In the genomic region with DNA sequence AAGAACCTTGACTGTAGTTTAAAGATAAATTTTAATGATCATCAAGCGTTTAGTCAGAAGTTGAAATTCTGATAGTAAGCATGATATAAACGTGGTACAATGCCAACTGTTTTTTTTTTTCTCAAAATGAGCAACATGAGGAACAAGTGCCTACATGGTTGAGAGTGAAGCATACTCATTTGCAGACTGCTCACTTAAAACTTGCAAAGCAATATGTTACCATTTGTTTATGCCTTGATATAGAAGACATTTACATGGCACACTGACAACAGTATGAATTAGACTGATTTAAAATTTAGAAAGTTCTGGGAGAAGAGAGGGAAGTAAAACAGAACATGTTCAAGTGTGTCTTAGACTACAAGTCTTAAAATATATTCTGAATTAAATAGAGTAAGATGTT, we compare ENCODE assay signal across 26 mouse cellular contexts.
DNase-seq lines count a peak whose midpoint lies in the region; ATAC-seq and TF ChIP-seq lines count a peak whose summit lies in the region.
"Had no signal": no experiment of that assay in that cellular context is flagged by ENCODE, and none has a peak within 500 bp of the region (broad histone marks: within the 10 kb centered on the region; RNA-seq: fewer than 3 reads in every experiment).

No protein-coding gene starts in this region.

- no peak for TF ChIP-seq CTCF in forebrain, postnatal 0 days (IDR thresholded peaks at IDR 0.05; ENCODE audit: low read depth)

- H3K4me2 ChIP-seq in forebrain, postnatal 0 days (ENCODE audit: low read depth) = no peak overlapping the region
- no peak overlapping the region for H3K4me2 ChIP-seq in forebrain, embryonic 15.5 days (replicated peaks)
- H3K4me2 ChIP-seq: heart, embryonic 12.5 days; heart, embryonic 15.5 days; hindbrain, embryonic 13.5 days had no signal

- no peak overlapping the region for H3K4me3 ChIP-seq in forebrain, postnatal 0 days (ENCODE audit: low read depth, low read length)
- no peak overlapping the region for H3K4me3 ChIP-seq in forebrain, embryonic 15.5 days
- H3K4me3 ChIP-seq: forebrain, embryonic 10.5 days; heart, embryonic 12.5 days; heart, embryonic 15.5 days; hindbrain, embryonic 10.5 days; hindbrain, embryonic 13.5 days had no signal

- no peaks in the 10 kb centered on the region for H3K36me3 ChIP-seq in forebrain, postnatal 0 days (ENCODE audit: insufficient read depth)
- no peaks in the 10 kb centered on the region for H3K36me3 ChIP-seq in forebrain, embryonic 15.5 days
- H3K36me3 ChIP-seq: forebrain, embryonic 10.5 days; heart, embryonic 12.5 days; heart, embryonic 15.5 days; hindbrain, embryonic 10.5 days; hindbrain, embryonic 13.5 days had no signal

- WGBS in forebrain, postnatal 0 days = 58% methylated on average over 2 of the region's 2 CpGs
- WGBS in forebrain, embryonic 15.5 days = 62% methylated on average over 2 of the region's 2 CpGs

- H3K27ac ChIP-seq in forebrain, postnatal 0 days (ENCODE audit: low read depth, low read length) = no peak overlapping the region
- no peak overlapping the region for H3K27ac ChIP-seq in forebrain, embryonic 15.5 days (replicated peaks)
- H3K27ac ChIP-seq: forebrain, embryonic 10.5 days; heart, embryonic 15.5 days; hindbrain, embryonic 10.5 days; hindbrain, embryonic 13.5 days had no signal

- no peaks in the 10 kb centered on the region for H3K4me1 ChIP-seq in forebrain, postnatal 0 days (ENCODE audit: insufficient read depth)
- no peaks in the 10 kb centered on the region for H3K4me1 ChIP-seq in forebrain, embryonic 15.5 days
- H3K4me1 ChIP-seq: forebrain, embryonic 10.5 days; heart, embryonic 12.5 days; heart, embryonic 15.5 days; hindbrain, embryonic 10.5 days; hindbrain, embryonic 13.5 days had no signal

- H3K9me3 ChIP-seq in forebrain, postnatal 0 days (ENCODE audit: low read length) = no peaks in the 10 kb centered on the region
- no peaks in the 10 kb centered on the region for H3K9me3 ChIP-seq in forebrain, embryonic 15.5 days
- H3K9me3 ChIP-seq: forebrain, embryonic 10.5 days; heart, embryonic 12.5 days; heart, embryonic 15.5 days; hindbrain, embryonic 10.5 days; hindbrain, embryonic 13.5 days had no signal

- H3K27me3 ChIP-seq in forebrain, postnatal 0 days (ENCODE audit: insufficient read depth, low read length) = no peaks in the 10 kb centered on the region
- H3K27me3 ChIP-seq in forebrain, embryonic 15.5 days = no peaks in the 10 kb centered on the region
- H3K27me3 ChIP-seq: heart, embryonic 12.5 days; heart, embryonic 15.5 days; hindbrain, embryonic 13.5 days had no signal

- H3K9ac ChIP-seq in forebrain, postnatal 0 days = no peak overlapping the region
- no peak overlapping the region for H3K9ac ChIP-seq in forebrain, embryonic 15.5 days (replicated peaks)
- H3K9ac ChIP-seq: heart, embryonic 12.5 days; heart, embryonic 15.5 days; hindbrain, embryonic 13.5 days had no signal

- DNase-seq in forebrain, postnatal 0 days = peak; percentile 33
- DNase-seq in brain, adult 2 months (ENCODE audit: low read depth, low spot score) = peak; percentile 4
- peak; percentile 52 for DNase-seq in brain, embryonic 18.5 days (ENCODE audit: low read depth, low spot score)
- DNase-seq in adrenal gland, postnatal 25 days = no peak
- no peak for DNase-seq in urinary bladder, postnatal 10 days (ENCODE audit: low spot score)
- DNase-seq: adrenal gland, adult 8-10 months; adrenal gland, postnatal 36 days; cerebellum, adult 18-20 months; cerebellum, adult 9-10 months; cerebellum, postnatal 14 days; gastrocnemius, postnatal 25 days; heart, adult 18-20 months; heart, postnatal 10 days; heart, postnatal 36 days; kidney, adult 18-20 months had no signal

- ATAC-seq in forebrain, postnatal 0 days = peak; percentile 88
- no peak for ATAC-seq in forebrain, embryonic 15.5 days (replicated peaks)
- ATAC-seq: activated CD4-positive, CD25-positive, alpha-beta regulatory T cell, adult 4 months; CD4-positive, CD25-positive, alpha-beta regulatory T cell, adult 4 months; hindbrain, embryonic 16.5 days; inflammation-experienced regulatory T-cells, adult 6 months; intestine, embryonic 16.5 days had no signal

Comparison
In these comparisons a context has a peak if more than half of its experiments do, and no peak if none do; other contexts are left out.
1. DNase-seq: peak in forebrain, postnatal 0 days (single experiment), brain, adult 2 months (single experiment) and brain, embryonic 18.5 days (single experiment); none in adrenal gland, postnatal 25 days (single experiment) and urinary bladder, postnatal 10 days (single experiment).